ENCODE assay signal across 30 mouse cellular contexts in genomic region chr1:30794606-30795005, GRCm38 (mm10).
"Had no signal": no experiment of that assay in that cellular context is flagged by ENCODE, and none has a peak within 500 bp of the region (broad histone marks: within the 10 kb centered on the region; RNA-seq: fewer than 3 reads in every experiment).

No protein-coding gene starts in this region.

- ATAC-seq: liver, embryonic 12.5 days; liver, postnatal 0 days; lung, postnatal 0 days; midbrain, embryonic 13.5 days; midbrain, embryonic 15.5 days; midbrain, embryonic 16.5 days had no signal

- H3K27me3 ChIP-seq: limb, embryonic 12.5 days; limb, embryonic 13.5 days; limb, embryonic 15.5 days; liver, embryonic 12.5 days; liver, embryonic 13.5 days; liver, embryonic 15.5 days; lung, embryonic 15.5 days; megakaryocyte, embryonic 14.5 days; midbrain, embryonic 12.5 days; midbrain, embryonic 13.5 days; midbrain, embryonic 15.5 days; neural tube, embryonic 12.5 days had no signal

- H3K27ac ChIP-seq: limb, embryonic 10.5 days; limb, embryonic 12.5 days; limb, embryonic 13.5 days; limb, embryonic 15.5 days; liver, embryonic 12.5 days; liver, embryonic 13.5 days; liver, embryonic 14.5 days; liver, embryonic 15.5 days; lung, embryonic 15.5 days; macrophage; midbrain, embryonic 10.5 days; midbrain, embryonic 12.5 days; midbrain, embryonic 13.5 days; midbrain, embryonic 15.5 days; neural tube, embryonic 12.5 days had no signal

- H3K9me3 ChIP-seq: limb, embryonic 10.5 days; limb, embryonic 12.5 days; limb, embryonic 13.5 days; limb, embryonic 15.5 days; liver, embryonic 12.5 days; liver, embryonic 13.5 days; liver, embryonic 15.5 days; lung, embryonic 15.5 days; midbrain, embryonic 10.5 days; midbrain, embryonic 13.5 days; midbrain, embryonic 15.5 days; neural tube, embryonic 12.5 days had no signal

- H3K36me3 ChIP-seq: limb, embryonic 10.5 days; limb, embryonic 12.5 days; limb, embryonic 13.5 days; limb, embryonic 15.5 days; liver, embryonic 12.5 days; liver, embryonic 13.5 days; liver, embryonic 15.5 days; lung, embryonic 15.5 days; midbrain, embryonic 10.5 days; midbrain, embryonic 12.5 days; midbrain, embryonic 13.5 days; midbrain, embryonic 15.5 days; neural tube, embryonic 12.5 days had no signal

- H3K4me3 ChIP-seq: limb, embryonic 10.5 days; limb, embryonic 12.5 days; limb, embryonic 13.5 days; limb, embryonic 15.5 days; liver, embryonic 12.5 days; liver, embryonic 13.5 days; liver, embryonic 15.5 days; lung, embryonic 15.5 days; megakaryocyte, embryonic 14.5 days; midbrain, embryonic 10.5 days; midbrain, embryonic 12.5 days; midbrain, embryonic 13.5 days; midbrain, embryonic 15.5 days; myocyte; neural tube, embryonic 12.5 days had no signal

- H3K4me1 ChIP-seq: limb, embryonic 10.5 days; limb, embryonic 12.5 days; liver, embryonic 12.5 days; liver, embryonic 13.5 days; liver, embryonic 15.5 days; lung, embryonic 15.5 days; megakaryocyte, embryonic 14.5 days; midbrain, embryonic 10.5 days; midbrain, embryonic 12.5 days; midbrain, embryonic 13.5 days; midbrain, embryonic 15.5 days; neural tube, embryonic 12.5 days had no signal

- DNase-seq: left cerebral cortex, postnatal 4 days; liver; liver, embryonic 13.5 days; liver, postnatal 0 days; lung, adult 18-20 months; lung, adult 2 months; lung, embryonic 14.5 days; lung, postnatal 10 days; lung, postnatal 14 days; lung, postnatal 36 days; lung, postnatal 4 days; midbrain, embryonic 14.5 days had no signal
